Mouse (Mus musculus) small intestine, adult 2 months (tissue): ENCODE results near the gene Dcst1. TPM values are rescaled to one million over a fixed set of nuclear protein-coding genes. Genes with fewer than 3 reads are reported as not detected.
A peak's percentile ranks its signal among the peaks of the same experiment; 100 is the strongest.

ENCODE experiments used
- H3K27ac ChIP-seq: fragments of 200-500 bp; 2 replicates; pipeline ENCODE4 v1.5.1; 2012; ENCODE audit warnings: low read depth, low read length, control low read depth, inconsistent platforms; ENCODE audit not compliant: insufficient read depth
- H3K27me3 ChIP-seq: fragments of 200-500 bp; 2 replicates; pipeline ENCODE4 v1.6.1; 2012; ENCODE audit warnings: mild to moderate bottlenecking, moderate library complexity, low read length, inconsistent platforms; ENCODE audit not compliant: control insufficient read depth, insufficient read depth
- H3K36me3 ChIP-seq: fragments of 200-500 bp; 2 replicates; pipeline ENCODE4 v1.6.1; 2012; ENCODE audit warnings: mild to moderate bottlenecking, low read length, control low read depth, inconsistent platforms; ENCODE audit not compliant: control insufficient read depth, insufficient read depth
- H3K4me1 ChIP-seq: fragments of 200-500 bp; 2 replicates; pipeline ENCODE4 v1.6.1; 2012; ENCODE audit warnings: low read length, inconsistent platforms, mixed read lengths; ENCODE audit not compliant: control insufficient read depth, insufficient read depth, insufficient read length
- H3K4me3 ChIP-seq: fragments of 200-500 bp; 2 replicates; pipeline ENCODE4 v1.5.1; 2012; ENCODE audit warnings: low read depth, mild to moderate bottlenecking, control low read depth, inconsistent platforms, low read length, moderate library complexity
- CTCF ChIP-seq: fragments of 200-500 bp; IDR thresholded peaks from 2 replicates; pipeline ENCODE4 v1.5.1; 2012; ENCODE audit warnings: low read depth, mild to moderate bottlenecking, control low read depth, inconsistent platforms, low read length, moderate library complexity, mixed read lengths; ENCODE audit not compliant: insufficient replicate concordance, insufficient read length; ENCODE audit errors: extremely low read depth
- POLR2A ChIP-seq: fragments of 200-500 bp; IDR thresholded peaks from 2 replicates; pipeline ENCODE4 v1.6.1; 2012; ENCODE audit warnings: low read depth, mild to moderate bottlenecking, control low read depth, inconsistent platforms, low read length, moderate library complexity
- WGBS: fragments of 180-500 bp; shearing (Covaris S2); methylation state at CpG from one replicate; pipeline ENCODE4 v1.1.7; 2018; 5-methylcytosine and 5-hydroxymethylcytosine counted together
- polyA plus RNA-seq: library from polyadenylated mRNA; depleted of rRNA; stranded (reverse); fragments of >200 nt; gene quantifications from 2 replicates; pipeline ENCODE4 v1.2.3, GENCODE M21; 2012

Gene Dcst1
- polyA plus RNA-seq, 1 experiment, result 9.1 TPM

- WGBS, result 17% methylated on average over 11 of the region's 11 CpGs
- H3K27me3 ChIP-seq, result no peaks in the 10 kb centered on the region
- peaks cover 39% of the 10 kb centered on the region for H3K36me3 ChIP-seq
- peak overlapping the region; percentile 98 for H3K27ac ChIP-seq
- peaks cover 52% of the 10 kb centered on the region for H3K4me1 ChIP-seq
- peak overlapping the region; percentile 65 for H3K4me3 ChIP-seq
- TF ChIP-seq CTCF (no peak), POLR2A (peak; percentile 39; the same call in 1 of the 2 replicates)
These were observed 23.3 kb upstream of the Dcst1 start for GRCm38 (mm10) chr3:89388134-89388881.

- peak overlapping the region; percentile 98 for H3K27ac ChIP-seq
- H3K27me3 ChIP-seq, result no peaks in the 10 kb centered on the region
- H3K4me1 ChIP-seq, result peaks cover 53% of the 10 kb centered on the region
- 22% methylated on average over 11 of the region's 11 CpGs for WGBS
- H3K36me3 ChIP-seq, result peaks cover 45% of the 10 kb centered on the region
- no peak for TF ChIP-seq CTCF
- no peak for TF ChIP-seq POLR2A
- peak overlapping the region; percentile 65 for H3K4me3 ChIP-seq
These were observed 22.6 kb upstream of the Dcst1 start for GRCm38 (mm10) chr3:89387632-89388031.

GRCm38 (mm10) chr3:89386438-89387420 lies 21.7 kb upstream of the Dcst1 start:
- no peaks in the 10 kb centered on the region for H3K27me3 ChIP-seq
- 50% methylated on average over 17 of the region's 17 CpGs for WGBS
- H3K36me3 ChIP-seq, result peaks cover 50% of the 10 kb centered on the region
- peak overlapping the region; percentile 98 for H3K27ac ChIP-seq
- peak overlapping the region; percentile 65 for H3K4me3 ChIP-seq
- peaks cover 53% of the 10 kb centered on the region for H3K4me1 ChIP-seq
- no peak for TF ChIP-seq CTCF
- TF ChIP-seq POLR2A, result no peak

- Histone ChIP-seq H3K4me3 (peak overlapping the region; percentile 65), H3K27ac (peak overlapping the region; percentile 44)
- WGBS, result 60% methylated on average over 11 of the region's 11 CpGs
These were observed 20.4 kb upstream of the Dcst1 start for GRCm38 (mm10) chr3:89385451-89385850.

GRCm38 (mm10) chr3:89384331-89385076 lies 19.5 kb upstream of the Dcst1 start:
- H3K4me3 ChIP-seq, result peak overlapping the region; percentile 65
- peak overlapping the region; percentile 41; the same call in 1 of the 2 replicates for H3K27ac ChIP-seq
- 49% methylated on average over 12 of the region's 12 CpGs for WGBS
- TF ChIP-seq POLR2A (no peak), CTCF (no peak)
- H3K27me3 ChIP-seq, result no peaks in the 10 kb centered on the region
- peaks cover 67% of the 10 kb centered on the region for H3K36me3 ChIP-seq
- peaks cover 52% of the 10 kb centered on the region for H3K4me1 ChIP-seq

More at GRCm38 (mm10) chr3:89385451-89385850, 20.4 kb upstream of the Dcst1 start:
- peaks cover 53% of the 10 kb centered on the region for H3K4me1 ChIP-seq
- peaks cover 62% of the 10 kb centered on the region for H3K36me3 ChIP-seq
- H3K27me3 ChIP-seq, result no peaks in the 10 kb centered on the region
- TF ChIP-seq POLR2A (no peak), CTCF (no peak)

GRCm38 (mm10) chr3:89383651-89384255 lies 18.7 kb upstream of the Dcst1 start:
- Histone ChIP-seq H3K27me3 (no peaks in the 10 kb centered on the region), H3K36me3 (peaks cover 72% of the 10 kb centered on the region), H3K27ac (peak overlapping the region; percentile 41; the same call in 1 of the 2 replicates), H3K4me3 (no peak overlapping the region), H3K4me1 (peaks cover 55% of the 10 kb centered on the region)
- WGBS, result 19% methylated on average over 5 of the region's 5 CpGs
- no peak for TF ChIP-seq CTCF
- TF ChIP-seq POLR2A, result no peak
